Mouse (Mus musculus): Measurements from ENCODE around the gene Zfhx3. TPM values are rescaled to one million over a fixed set of nuclear protein-coding genes. Genes with fewer than 3 reads are reported as not detected.

The Zfhx3 gene
- polyA plus RNA-seq, 1 experiment from 2014 or later: 19.8 TPM

GRCm38 (mm10) chr8:108896468-108897346, 954.3 kb downstream of the Zfhx3 start:
- H3K36me3 ChIP-seq (ENCODE audit: insufficient read depth): no peaks in the 10 kb centered on the region
- H3K9me3 ChIP-seq (ENCODE audit: low read depth, low read length): no peaks in the 10 kb centered on the region
- 35% methylated on average over 18 of the region's 18 CpGs for WGBS
- TF ChIP-seq CTCF (IDR thresholded peaks at IDR 0.05; ENCODE audit: low read depth): no peak
- peak overlapping the region; percentile 92 for H3K27ac ChIP-seq (ENCODE audit: low read depth)
- H3K4me2 ChIP-seq: no peak overlapping the region
- peaks cover 51% of the 10 kb centered on the region for H3K4me1 ChIP-seq (ENCODE audit: insufficient read depth)
- H3K27me3 ChIP-seq (ENCODE audit: insufficient read depth, low read length): no peaks in the 10 kb centered on the region
- DNase-seq: peak; percentile 90
- H3K9ac ChIP-seq: no peak overlapping the region
- H3K4me3 ChIP-seq (ENCODE audit: low read depth, low read length): no peak overlapping the region
- ATAC-seq (ENCODE audit: insufficient read depth): peak; percentile 33

- Histone ChIP-seq H3K36me3 (ENCODE audit: insufficient read depth) (no peaks in the 10 kb centered on the region), H3K9me3 (ENCODE audit: low read depth, low read length) (no peaks in the 10 kb centered on the region), H3K27ac (ENCODE audit: low read depth) (peak overlapping the region; percentile 78), H3K4me3 (ENCODE audit: low read depth, low read length) (no peak overlapping the region), H3K4me2 (no peak overlapping the region), H3K27me3 (ENCODE audit: insufficient read depth, low read length) (no peaks in the 10 kb centered on the region), H3K4me1 (ENCODE audit: insufficient read depth) (peaks cover 51% of the 10 kb centered on the region), H3K9ac (no peak overlapping the region)
- DNase-seq (peak; percentile 77), ATAC-seq (ENCODE audit: insufficient read depth) (no peak)
- no peak for TF ChIP-seq CTCF (IDR thresholded peaks at IDR 0.05; ENCODE audit: low read depth)
- 33% methylated on average over 7 of the region's 7 CpGs for WGBS
Measured at GRCm38 (mm10) chr8:108897347-108898100, 955.1 kb downstream of the Zfhx3 start.

GRCm38 (mm10) chr8:108899251-108899771, 956.9 kb downstream of the Zfhx3 start:
- no peak overlapping the region for H3K4me3 ChIP-seq (ENCODE audit: low read depth, low read length)
- no peak overlapping the region for H3K4me2 ChIP-seq
- H3K4me1 ChIP-seq (ENCODE audit: insufficient read depth): peaks cover 64% of the 10 kb centered on the region
- H3K27me3 ChIP-seq (ENCODE audit: insufficient read depth, low read length): no peaks in the 10 kb centered on the region
- ATAC-seq (ENCODE audit: insufficient read depth) (no peak), DNase-seq (no peak)
- H3K9me3 ChIP-seq (ENCODE audit: low read depth, low read length): no peaks in the 10 kb centered on the region
- no peak overlapping the region for H3K9ac ChIP-seq
- H3K27ac ChIP-seq (ENCODE audit: low read depth): no peak overlapping the region
- no peak for TF ChIP-seq CTCF (IDR thresholded peaks at IDR 0.05; ENCODE audit: low read depth)
- H3K36me3 ChIP-seq (ENCODE audit: insufficient read depth): no peaks in the 10 kb centered on the region
- WGBS: 75% methylated on average over 14 of the region's 14 CpGs

- H3K27me3 ChIP-seq (ENCODE audit: insufficient read depth, low read length): no peaks in the 10 kb centered on the region
- H3K4me1 ChIP-seq (ENCODE audit: insufficient read depth): peaks cover 60% of the 10 kb centered on the region
- H3K36me3 ChIP-seq (ENCODE audit: insufficient read depth): no peaks in the 10 kb centered on the region
- H3K4me2 ChIP-seq: peak overlapping the region; percentile 19; the same call in 1 of the 2 replicates
- 28% methylated on average over 10 of the region's 10 CpGs for WGBS
- ATAC-seq (ENCODE audit: insufficient read depth): no peak
- no peak for TF ChIP-seq CTCF (IDR thresholded peaks at IDR 0.05; ENCODE audit: low read depth)
- H3K27ac ChIP-seq (ENCODE audit: low read depth): peak overlapping the region; percentile 78
- H3K9ac ChIP-seq: 0 out of 2 replicates have a peak overlapping the region, but pooled peaks have one; percentile 9
- no peak overlapping the region for H3K4me3 ChIP-seq (ENCODE audit: low read depth, low read length)
- H3K9me3 ChIP-seq (ENCODE audit: low read depth, low read length): no peaks in the 10 kb centered on the region
- DNase-seq: peak; percentile 62
Measured at GRCm38 (mm10) chr8:108900541-108900940, 958.1 kb downstream of the Zfhx3 start.

- Histone ChIP-seq H3K4me3 (ENCODE audit: low read depth, low read length) (no peak overlapping the region), H3K27me3 (ENCODE audit: insufficient read depth, low read length) (no peaks in the 10 kb centered on the region), H3K4me1 (ENCODE audit: insufficient read depth) (peaks cover 53% of the 10 kb centered on the region), H3K27ac (ENCODE audit: low read depth) (peak overlapping the region; percentile 78), H3K9ac (no peak overlapping the region), H3K4me2 (no peak overlapping the region), H3K36me3 (ENCODE audit: insufficient read depth) (no peaks in the 10 kb centered on the region), H3K9me3 (ENCODE audit: low read depth, low read length) (no peaks in the 10 kb centered on the region)
- TF ChIP-seq CTCF (IDR thresholded peaks at IDR 0.05; ENCODE audit: low read depth): no peak
- DNase-seq (peak; percentile 63), ATAC-seq (ENCODE audit: insufficient read depth) (no peak)
- WGBS: 44% methylated on average over 14 of the region's 14 CpGs
Measured at GRCm38 (mm10) chr8:108901208-108901607, 958.8 kb downstream of the Zfhx3 start.

- Histone ChIP-seq H3K27ac (ENCODE audit: low read depth) (no peak overlapping the region), H3K4me3 (ENCODE audit: low read depth, low read length) (no peak overlapping the region), H3K4me2 (no peak overlapping the region), H3K9ac (no peak overlapping the region), H3K9me3 (ENCODE audit: low read depth, low read length) (no peaks in the 10 kb centered on the region), H3K4me1 (ENCODE audit: insufficient read depth) (peaks cover 37% of the 10 kb centered on the region), H3K36me3 (ENCODE audit: insufficient read depth) (no peaks in the 10 kb centered on the region), H3K27me3 (ENCODE audit: insufficient read depth, low read length) (no peaks in the 10 kb centered on the region)
- DNase-seq (peak; percentile 49), ATAC-seq (ENCODE audit: insufficient read depth) (no peak)
- TF ChIP-seq CTCF (IDR thresholded peaks at IDR 0.05; ENCODE audit: low read depth): no peak
- 39% methylated on average over 15 of the region's 15 CpGs for WGBS
Measured at GRCm38 (mm10) chr8:108903550-108903949, 961.1 kb downstream of the Zfhx3 start.

Measured in lung, embryonic 14.5 days (tissue).